Comparison of ENCODE assay signal across 8 mouse cellular contexts in the genomic region with DNA sequence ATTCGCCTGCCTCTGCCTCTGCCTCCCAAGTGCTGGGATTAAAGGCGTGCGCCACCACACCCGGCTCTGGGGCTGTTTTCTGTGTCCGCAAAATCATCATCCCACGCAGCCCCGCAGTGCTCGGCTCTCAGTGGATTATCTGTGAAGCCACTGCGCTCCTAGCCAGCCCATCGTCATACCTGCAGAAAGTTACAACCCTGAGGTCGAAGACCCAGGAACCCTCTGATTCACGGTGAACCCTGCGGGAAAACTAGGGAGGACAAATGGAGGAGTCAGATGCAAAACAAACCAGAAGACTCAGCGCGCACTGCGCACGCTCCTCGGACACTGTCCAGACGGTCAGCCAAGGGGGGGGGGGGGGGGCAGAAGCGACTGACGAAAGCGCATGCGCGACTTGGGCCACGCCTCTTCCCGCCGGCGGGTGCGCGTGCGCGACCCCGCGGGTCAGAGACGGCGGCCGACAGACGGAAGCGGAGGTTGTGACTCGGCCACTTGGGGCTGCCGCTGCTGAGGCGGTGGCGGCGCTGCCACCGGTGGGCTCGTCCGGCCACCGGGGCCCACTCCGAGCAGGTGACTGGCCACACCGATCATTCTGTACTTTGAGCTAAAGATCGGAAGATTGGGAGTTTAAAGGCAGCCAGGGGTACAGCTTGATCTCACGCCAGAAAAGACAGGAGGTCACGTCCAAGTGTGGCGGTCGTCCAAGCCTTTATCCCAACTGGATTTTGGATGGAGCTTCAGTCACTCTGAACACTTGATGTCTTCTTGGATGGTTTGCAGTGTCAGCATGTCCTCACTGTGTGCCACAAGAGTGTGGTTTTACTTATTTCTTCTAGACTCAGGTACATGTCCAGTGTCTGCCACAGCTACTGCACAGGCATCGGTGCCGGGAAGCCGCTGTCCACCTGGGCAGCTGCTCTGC. TPM values are rescaled to one million over a fixed set of nuclear protein-coding genes. Genes with fewer than 3 reads are reported as not detected.
A peak's percentile ranks its signal among the peaks of the same experiment; 100 is the strongest.
DNase-seq lines count a peak whose midpoint lies in the region; ATAC-seq and TF ChIP-seq lines count a peak whose summit lies in the region.

A gene (minus strand): TSS at position 347 of the 922 bp plus-strand sequence.

- H3K9me3 ChIP-seq in embryonic facial prominence, embryonic 14.5 days (ENCODE audit: control insufficient read depth, low read length): no peaks in the 10 kb centered on the region
- no peaks in the 10 kb centered on the region for H3K9me3 ChIP-seq in limb, embryonic 12.5 days
- no peaks in the 10 kb centered on the region for H3K9me3 ChIP-seq in midbrain, embryonic 14.5 days (ENCODE audit: control insufficient read depth, low read length)

- H3K4me1 ChIP-seq in bone marrow, adult 2 months (ENCODE audit: control insufficient read depth, insufficient read depth, low read length): no peaks in the 10 kb centered on the region
- no peaks in the 10 kb centered on the region for H3K4me1 ChIP-seq in embryonic facial prominence, embryonic 14.5 days (ENCODE audit: control insufficient read depth, insufficient read depth, low read length)
- H3K4me1 ChIP-seq in heart, adult 2 months (ENCODE audit: control insufficient read depth, insufficient read depth, low read length): 0 out of 2 replicates have a peak, but pooled peaks cover 1% of the 10 kb centered on the region
- peaks cover 9% of the 10 kb centered on the region; the same call in 1 of the 2 replicates for H3K4me1 ChIP-seq in kidney, adult 2 months (ENCODE audit: control insufficient read depth, insufficient read depth, low read length)
- H3K4me1 ChIP-seq in limb, embryonic 12.5 days (replicated peaks): peaks cover 12% of the 10 kb centered on the region
- H3K4me1 ChIP-seq in midbrain, embryonic 14.5 days (ENCODE audit: control insufficient read depth, insufficient read depth, low read length): peaks cover 10% of the 10 kb centered on the region; the same call in 1 of the 2 replicates

- peak; percentile 86 for ATAC-seq in embryonic facial prominence, embryonic 14.5 days (ENCODE audit: low read depth)
- ATAC-seq in limb, embryonic 12.5 days (ENCODE audit: insufficient number of reproducible peaks, insufficient read depth, low FRiP score, low TSS enrichment, low read depth): peak; percentile 46; the same call in 1 of the 2 replicates
- ATAC-seq in midbrain, embryonic 14.5 days (ENCODE audit: low FRiP score, low TSS enrichment): peak; percentile 82

- H3K27me3 ChIP-seq in embryonic facial prominence, embryonic 14.5 days (replicated peaks; ENCODE audit: control insufficient read depth, insufficient read depth, low read length): no peaks in the 10 kb centered on the region
- H3K27me3 ChIP-seq in heart, adult 2 months (ENCODE audit: control insufficient read depth, insufficient read depth, low read length): no peaks in the 10 kb centered on the region
- no peaks in the 10 kb centered on the region for H3K27me3 ChIP-seq in kidney, adult 2 months (replicated peaks; ENCODE audit: control insufficient read depth, insufficient read depth, low read length)
- no peaks in the 10 kb centered on the region for H3K27me3 ChIP-seq in limb, embryonic 12.5 days
- H3K27me3 ChIP-seq in midbrain, embryonic 14.5 days (ENCODE audit: control insufficient read depth, insufficient read depth, low read length): no peaks in the 10 kb centered on the region

- under 1% methylated on average over 55 of the region's 58 CpGs for WGBS in bone marrow, adult 2 months
- 1% methylated on average over 36 of the region's 58 CpGs for WGBS in embryonic facial prominence, embryonic 14.5 days
- under 1% methylated on average over 45 of the region's 58 CpGs for WGBS in heart, adult 2 months
- under 1% methylated on average over 53 of the region's 58 CpGs for WGBS in kidney, adult 2 months
- 1% methylated on average over 57 of the region's 58 CpGs for WGBS in limb, embryonic 12.5 days
- 1% methylated on average over 58 of the region's 58 CpGs for WGBS in midbrain, embryonic 14.5 days

- no peak for TF ChIP-seq CTCF in bone marrow, adult 2 months (IDR thresholded peaks at IDR 0.05; ENCODE audit: control insufficient read depth, insufficient read depth, low read length)
- peak; percentile 34 for TF ChIP-seq CTCF in heart, adult 2 months (IDR thresholded peaks at IDR 0.05)
- TF ChIP-seq CTCF in kidney, adult 2 months (conservative IDR thresholded peaks at IDR 0.05; ENCODE audit: insufficient read depth, insufficient read length, low read depth, low read length): no peak

- H3K9ac ChIP-seq in embryonic facial prominence, embryonic 14.5 days (ENCODE audit: low read depth, low read length): peak within 1 kb of the TSS; percentile 80
- H3K9ac ChIP-seq in heart, adult 2 months (ENCODE audit: low read depth, low read length): peak within 1 kb of the TSS; percentile 94
- peak within 1 kb of the TSS; percentile 79 for H3K9ac ChIP-seq in limb, embryonic 12.5 days (replicated peaks)
- peak within 1 kb of the TSS; percentile 81 for H3K9ac ChIP-seq in midbrain, embryonic 14.5 days (replicated peaks; ENCODE audit: low read length)

- peak; percentile 99 for TF ChIP-seq POLR2A in bone marrow, adult 2 months (IDR thresholded peaks at IDR 0.05; ENCODE audit: borderline replicate concordance, control insufficient read depth, low read depth, low read length)
- TF ChIP-seq POLR2A in heart, adult 2 months (IDR thresholded peaks at IDR 0.05; ENCODE audit: insufficient read depth, low read depth, low read length): peak; percentile 97
- peak; percentile 92 for TF ChIP-seq POLR2A in kidney, adult 2 months (IDR thresholded peaks at IDR 0.05; ENCODE audit: low read depth, low read length)

- no peaks in the 10 kb centered on the region for H3K36me3 ChIP-seq in embryonic facial prominence, embryonic 14.5 days (ENCODE audit: control insufficient read depth, insufficient read depth, low read length)
- no peaks in the 10 kb centered on the region for H3K36me3 ChIP-seq in heart, adult 2 months (ENCODE audit: control insufficient read depth, insufficient read depth, low read length)
- no peaks in the 10 kb centered on the region for H3K36me3 ChIP-seq in kidney, adult 2 months (ENCODE audit: control insufficient read depth, insufficient read depth, low read length)
- no peaks in the 10 kb centered on the region for H3K36me3 ChIP-seq in limb, embryonic 12.5 days
- H3K36me3 ChIP-seq in midbrain, embryonic 14.5 days (ENCODE audit: control insufficient read depth, insufficient read depth, low read length): no peaks in the 10 kb centered on the region

- peak within 1 kb of the TSS; percentile 69 for H3K27ac ChIP-seq in bone marrow, adult 2 months (ENCODE audit: control insufficient read depth, insufficient read depth, low read depth, low read length, poor library complexity)
- H3K27ac ChIP-seq in embryonic facial prominence, embryonic 14.5 days (replicated peaks; ENCODE audit: low read depth, low read length): peak within 1 kb of the TSS; percentile 58
- peak within 1 kb of the TSS; percentile 95 for H3K27ac ChIP-seq in heart, adult 2 months
- H3K27ac ChIP-seq in kidney, adult 2 months (ENCODE audit: insufficient read depth, low read depth, low read length): peak within 1 kb of the TSS; percentile 98
- peak within 1 kb of the TSS; percentile 78 for H3K27ac ChIP-seq in limb, embryonic 12.5 days
- H3K27ac ChIP-seq in midbrain, embryonic 14.5 days (replicated peaks; ENCODE audit: low read depth, low read length): peak within 1 kb of the TSS; percentile 83

- peak within 1 kb of the TSS; percentile 94 for H3K4me3 ChIP-seq in bone marrow, adult 2 months (replicated peaks; ENCODE audit: control insufficient read depth, low read depth, low read length)
- H3K4me3 ChIP-seq in embryonic facial prominence, embryonic 14.5 days (ENCODE audit: low read depth, low read length): peak within 1 kb of the TSS; percentile 71
- H3K4me3 ChIP-seq in heart, adult 2 months: peak within 1 kb of the TSS; percentile 84
- H3K4me3 ChIP-seq in kidney, adult 2 months (ENCODE audit: insufficient read depth, low read depth, low read length): peak within 1 kb of the TSS; percentile 76
- H3K4me3 ChIP-seq in limb, embryonic 12.5 days (replicated peaks): peak within 1 kb of the TSS; percentile 72
- peak within 1 kb of the TSS; percentile 72 for H3K4me3 ChIP-seq in midbrain, embryonic 14.5 days (replicated peaks; ENCODE audit: low read depth, low read length)

- H3K79me2 ChIP-seq in heart, adult 2 months (replicated peaks; ENCODE audit: control insufficient read depth, insufficient read depth, low read length): no peaks in the 10 kb centered on the region

- no peak for TF ChIP-seq EP300 in heart, adult 2 months (IDR thresholded peaks at IDR 0.05; ENCODE audit: insufficient read depth, low read depth, low read length)

- peak; percentile 91 for DNase-seq in 416B (ENCODE audit: low read depth)
- peak; percentile 82 for DNase-seq in embryonic facial prominence, embryonic 14.5 days (ENCODE audit: low spot score)
- peak; percentile 89 to 91 for DNase-seq in heart, adult 2 months
- peak; percentile 92 for DNase-seq in kidney, adult 2 months
- DNase-seq in midbrain, embryonic 14.5 days: peak; percentile 93
- DNase-seq in spleen, adult 18-20 months: peak; percentile 70 to 81

- peak within 1 kb of the TSS; percentile 59 for H3K4me2 ChIP-seq in embryonic facial prominence, embryonic 14.5 days (ENCODE audit: low read depth, low read length)
- peak within 1 kb of the TSS; percentile 67 for H3K4me2 ChIP-seq in limb, embryonic 12.5 days
- peak within 1 kb of the TSS; percentile 82 for H3K4me2 ChIP-seq in midbrain, embryonic 14.5 days (ENCODE audit: low read length)

- intact Hi-C loops in heart, adult 2 months (cut with DNase I): no loop called here

RNA-seq across cellular contexts. Expression of the gene that starts here (rescaled TPM):
- polyA plus RNA-seq in bone marrow, adult 2 months (2011; ENCODE audit: insufficient read depth, insufficient read length, low replicate concordance, missing spikeins): 1.3 and 2.1 TPM in 2 replicates
- 2.0 and 2.7 TPM in 2 replicates for polyA plus RNA-seq in embryonic facial prominence, embryonic 14.5 days (2014; fragmentation: Nextera tagmentation; extraction: Ambion mirVana)
- 10 to 100 TPM; 68.2 to 80.2 TPM for total RNA-seq in heart, adult 2 months (2021)
- polyA plus RNA-seq in heart, adult 2 months (2012; rRNA removed): 85.7 and 125 TPM in 2 replicates
- 47.0 and 51.4 TPM in 2 replicates for polyA plus RNA-seq in kidney, adult 2 months (2012; rRNA removed)
- polyA plus RNA-seq in limb, embryonic 12.5 days (2016; fragmentation: Nextera tagmentation; extraction: Ambion mirVana): 2.8 and 3.3 TPM in 2 replicates
- 1.2 and 1.7 TPM in 2 replicates for polyA plus RNA-seq in midbrain, embryonic 14.5 days (2014; fragmentation: Nextera tagmentation; extraction: Ambion mirVana)

Comparison
In these comparisons a context has a peak if more than half of its experiments do, and no peak if none do; other contexts are left out.
1. Peak in every context shown above with its lines: DNase-seq, ATAC-seq, H3K4me3 ChIP-seq and H3K27ac ChIP-seq.
2. RNA of the gene that starts here (polyA plus RNA-seq): 85.7 to 125 TPM in heart, adult 2 months and 47.0 to 51.4 TPM in kidney, adult 2 months; 2.8 to 3.3 TPM in limb, embryonic 12.5 days, 1.3 to 2.1 TPM in bone marrow, adult 2 months, 2.0 to 2.7 TPM in embryonic facial prominence, embryonic 14.5 days and 1.2 to 1.7 TPM in midbrain, embryonic 14.5 days; every median in the first group is over 10 times any median in the second.